Comparison of ENCODE assay signal across 9 mouse cellular contexts in genomic region chr2:91480805-91481514, GRCm38 (mm10). TPM values are rescaled to one million over a fixed set of nuclear protein-coding genes. Genes with fewer than 3 reads are reported as not detected.
A peak's percentile ranks its signal among the peaks of the same experiment; 100 is the strongest.
DNase-seq lines count a peak whose midpoint lies in the region; ATAC-seq and TF ChIP-seq lines count a peak whose summit lies in the region.
"Had no signal": no experiment of that assay in that cellular context is flagged by ENCODE, and none has a peak within 500 bp of the region (broad histone marks: within the 10 kb centered on the region; RNA-seq: fewer than 3 reads in every experiment).

No protein-coding gene starts in this region.

- no peaks in the 10 kb centered on the region for H3K27me3 ChIP-seq in liver, postnatal 0 days (ENCODE audit: insufficient read depth, low read length)
- no peaks in the 10 kb centered on the region for H3K27me3 ChIP-seq in hindbrain, embryonic 14.5 days (ENCODE audit: control insufficient read depth, insufficient read depth, low read length)
- H3K27me3 ChIP-seq in midbrain, postnatal 0 days (ENCODE audit: insufficient read depth, low read length) = no peaks in the 10 kb centered on the region
- H3K27me3 ChIP-seq: liver, embryonic 13.5 days had no signal

- no peak overlapping the region for H3K27ac ChIP-seq in liver, postnatal 0 days (ENCODE audit: low read depth)
- no peak overlapping the region for H3K27ac ChIP-seq in hindbrain, embryonic 14.5 days
- no peak overlapping the region for H3K27ac ChIP-seq in midbrain, postnatal 0 days (ENCODE audit: low read depth, low read length)
- H3K27ac ChIP-seq: liver, embryonic 13.5 days had no signal

- peaks cover 11% of the 10 kb centered on the region; the same call in 1 of the 2 replicates for H3K36me3 ChIP-seq in liver, postnatal 0 days (replicated peaks; ENCODE audit: insufficient read depth, low read length)
- 0 out of 2 replicates have a peak, but pooled peaks cover 14% of the 10 kb centered on the region for H3K36me3 ChIP-seq in hindbrain, embryonic 14.5 days (replicated peaks; ENCODE audit: control insufficient read depth, insufficient read depth)
- H3K36me3 ChIP-seq in midbrain, postnatal 0 days (ENCODE audit: insufficient read depth, low read length) = 0 out of 2 replicates have a peak, but pooled peaks cover 7% of the 10 kb centered on the region

- no peaks in the 10 kb centered on the region for H3K9me3 ChIP-seq in liver, postnatal 0 days (ENCODE audit: low read length)
- H3K9me3 ChIP-seq in hindbrain, embryonic 14.5 days (ENCODE audit: control insufficient read depth, low read length) = no peaks in the 10 kb centered on the region
- no peaks in the 10 kb centered on the region for H3K9me3 ChIP-seq in midbrain, postnatal 0 days (ENCODE audit: low read length)
- H3K9me3 ChIP-seq: liver, embryonic 13.5 days had no signal

- no peak for DNase-seq in liver, postnatal 0 days
- DNase-seq in liver = no peak
- peak; percentile 27 to 61 for DNase-seq in adrenal gland, postnatal 36 days
- DNase-seq in fibroblast of lung, adult 2 months (ENCODE audit: low read depth) = peak; percentile 53
- DNase-seq in hindbrain, embryonic 14.5 days (ENCODE audit: low spot score) = peak; percentile 93
- DNase-seq in left cerebral cortex, adult 18-20 months (ENCODE audit: low spot score in 2 of 2) = peak; percentile 60 to 69
- peak; percentile 94 for DNase-seq in midbrain, postnatal 0 days (ENCODE audit: low spot score)
- no peak for DNase-seq in gastrocnemius, postnatal 36 days
- DNase-seq: liver, embryonic 13.5 days had no signal

- H3K4me1 ChIP-seq in liver, postnatal 0 days (ENCODE audit: insufficient read depth) = peaks cover 3% of the 10 kb centered on the region; the same call in 1 of the 2 replicates
- H3K4me1 ChIP-seq in hindbrain, embryonic 14.5 days (replicated peaks; ENCODE audit: control insufficient read depth, insufficient read depth, low read length) = no peaks in the 10 kb centered on the region
- H3K4me1 ChIP-seq in midbrain, postnatal 0 days (ENCODE audit: insufficient read depth, low read length) = no peaks in the 10 kb centered on the region

- TF ChIP-seq CTCF in liver, postnatal 0 days (IDR thresholded peaks at IDR 0.05; ENCODE audit: low read depth) = peak; percentile 84
- peak; percentile 92 for TF ChIP-seq CTCF in midbrain, postnatal 0 days (IDR thresholded peaks at IDR 0.05)

- 0 out of 2 replicates have a peak, but pooled peaks have one; percentile 38 for ATAC-seq in liver, postnatal 0 days
- ATAC-seq in hindbrain, embryonic 14.5 days (ENCODE audit: low FRiP score) = peak; percentile 69
- peak; percentile 66 for ATAC-seq in midbrain, postnatal 0 days (ENCODE audit: low FRiP score)

- no peak for TF ChIP-seq EP300 in liver, postnatal 0 days (IDR thresholded peaks at IDR 0.05; ENCODE audit: low read depth)

- intact Hi-C loops in gastrocnemius, postnatal 36 days (cut with DNase I) = loop anchor here (2.0 to 5.0 kb wide), 2 partner anchors 22 to 364 kb away; partner anchors contain the start of gene Mybpc3

- no peak overlapping the region for H3K9ac ChIP-seq in liver, postnatal 0 days (replicated peaks)
- H3K9ac ChIP-seq in hindbrain, embryonic 14.5 days = no peak overlapping the region
- H3K9ac ChIP-seq in midbrain, postnatal 0 days (replicated peaks; ENCODE audit: low read length, poor library complexity, severe bottlenecking) = no peak overlapping the region
- H3K9ac ChIP-seq: liver, embryonic 13.5 days had no signal

- 64% methylated on average over 6 of the region's 6 CpGs for WGBS in liver, postnatal 0 days (ENCODE audit: insufficient replicate concordance)
- 76% methylated on average over 6 of the region's 6 CpGs for WGBS in hindbrain, embryonic 14.5 days
- WGBS in midbrain, postnatal 0 days = 62% methylated on average over 6 of the region's 6 CpGs

- H3K4me2 ChIP-seq in liver, postnatal 0 days (ENCODE audit: low read depth, low read length) = no peak overlapping the region
- H3K4me2 ChIP-seq in hindbrain, embryonic 14.5 days (replicated peaks) = no peak overlapping the region
- no peak overlapping the region for H3K4me2 ChIP-seq in midbrain, postnatal 0 days (ENCODE audit: low read depth, low read length, poor library complexity, severe bottlenecking)
- H3K4me2 ChIP-seq: liver, embryonic 13.5 days had no signal

- H3K4me3 ChIP-seq in liver, postnatal 0 days (ENCODE audit: low read depth, low read length) = no peak overlapping the region
- no peak overlapping the region for H3K4me3 ChIP-seq in hindbrain, embryonic 14.5 days (replicated peaks; ENCODE audit: low read length)
- H3K4me3 ChIP-seq in midbrain, postnatal 0 days (ENCODE audit: low read depth, low read length) = no peak overlapping the region
- H3K4me3 ChIP-seq: liver, embryonic 13.5 days had no signal

RNA-seq across cellular contexts. Expression of gene Lrp4, which starts 23.6 kb away (rescaled TPM):
- polyA plus RNA-seq in liver, postnatal 0 days (2015; fragmentation: Nextera tagmentation; extraction: Ambion mirVana) = 1.4 and 1.5 TPM in 2 replicates
- 1 to 10 TPM; 4.3 to 4.8 TPM for total RNA-seq in adrenal gland, postnatal 36 days (2021)
- 4.1 and 4.5 TPM in 2 replicates for polyA plus RNA-seq in hindbrain, embryonic 14.5 days (2014; fragmentation: Nextera tagmentation; extraction: Ambion mirVana)
- 10 to 100 TPM; 21.0 to 23.1 TPM for total RNA-seq in left cerebral cortex, adult 18-20 months (2021)
- total RNA-seq in midbrain, postnatal 0 days (2014; rRNA removed) = 17.1 and 19.2 TPM in 2 replicates
- polyA plus RNA-seq in midbrain, postnatal 0 days (2015; fragmentation: Nextera tagmentation; extraction: Ambion mirVana) = 3.4 TPM in 2 replicates
- total RNA-seq in gastrocnemius, postnatal 36 days (2021) = 1 to 10 TPM; 7.2 to 7.3 TPM

RNA-seq across cellular contexts. Expression of gene 1110051M20Rik, which starts 36.5 kb away (rescaled TPM):
- 4.1 and 5.5 TPM in 2 replicates for polyA plus RNA-seq in liver, postnatal 0 days (2015; fragmentation: Nextera tagmentation; extraction: Ambion mirVana)
- total RNA-seq in adrenal gland, postnatal 36 days (2021) = 10 to 100 TPM; 19.3 TPM
- polyA plus RNA-seq in hindbrain, embryonic 14.5 days (2014; fragmentation: Nextera tagmentation; extraction: Ambion mirVana) = 143 and 155 TPM in 2 replicates
- 100 to 1,000 TPM in 1 of 2 experiments, 10 to 100 TPM in 1; 92.1 to 103 TPM for total RNA-seq in left cerebral cortex, adult 18-20 months (2021)
- total RNA-seq in midbrain, postnatal 0 days (2014; rRNA removed) = 146 and 158 TPM in 2 replicates
- polyA plus RNA-seq in midbrain, postnatal 0 days (2015; fragmentation: Nextera tagmentation; extraction: Ambion mirVana) = 171 and 172 TPM in 2 replicates
- total RNA-seq in gastrocnemius, postnatal 36 days (2021) = 10 to 100 TPM; 12.3 to 12.6 TPM

RNA-seq across cellular contexts. Expression of gene Ckap5, which starts 45.6 kb away (rescaled TPM):
- polyA plus RNA-seq in liver, postnatal 0 days (2015; fragmentation: Nextera tagmentation; extraction: Ambion mirVana) = 18.0 and 22.1 TPM in 2 replicates
- total RNA-seq in adrenal gland, postnatal 36 days (2021) = 10 to 100 TPM; 46.8 to 47.7 TPM
- polyA plus RNA-seq in hindbrain, embryonic 14.5 days (2014; fragmentation: Nextera tagmentation; extraction: Ambion mirVana) = 115 and 124 TPM in 2 replicates
- total RNA-seq in left cerebral cortex, adult 18-20 months (2021) = 100 to 1,000 TPM; 124 to 127 TPM
- total RNA-seq in midbrain, postnatal 0 days (2014; rRNA removed) = 130 and 135 TPM in 2 replicates
- polyA plus RNA-seq in midbrain, postnatal 0 days (2015; fragmentation: Nextera tagmentation; extraction: Ambion mirVana) = 85.8 and 101 TPM in 2 replicates
- 10 to 100 TPM; 24.4 to 31.8 TPM for total RNA-seq in gastrocnemius, postnatal 36 days (2021)

Comparison
In these comparisons a context has a peak if more than half of its experiments do, and no peak if none do; other contexts are left out.
1. DNase-seq: peak in adrenal gland, postnatal 36 days (2 of 2), fibroblast of lung, adult 2 months (single experiment), hindbrain, embryonic 14.5 days (single experiment), left cerebral cortex, adult 18-20 months (2 of 2) and midbrain, postnatal 0 days (single experiment); none in liver, postnatal 0 days (single experiment), liver (single experiment) and gastrocnemius, postnatal 36 days (0 of 2).
2. Peak in every context shown above with its lines, with median percentiles within 50 percentile points of each other: ATAC-seq.